Mouse (Mus musculus): Measurements from ENCODE around the gene Sprr2a2.
"Not testable (repeated sequence)": the region's sequence is repeated elsewhere in the genome, so short reads cannot be mapped to it uniquely, and the experiment has no call there.

Gene Sprr2a2

GRCm38 (mm10) chr3:92279663-92280062, 63.9 kb downstream of the Sprr2a2 start:
- DNase-seq, result not testable (repeated sequence)

GRCm38 (mm10) chr3:92280963-92281606, 65.4 kb downstream of the Sprr2a2 start:
- not testable (repeated sequence) for DNase-seq

GRCm38 (mm10) chr3:92285101-92285500, 69.4 kb downstream of the Sprr2a2 start, which contains the start of gene Sprr2a3:
Gene Sprr2a3 (plus strand): TSS chr3:92285417.
- not testable (repeated sequence) for DNase-seq

- not testable (repeated sequence) for DNase-seq
Measured at GRCm38 (mm10) chr3:92288489-92288888, 72.8 kb downstream of the Sprr2a2 start.
